Mouse (Mus musculus) heart, postnatal 0 days (tissue): ENCODE data around the gene Ctdspl. TPM values are rescaled to one million over a fixed set of nuclear protein-coding genes. Genes with fewer than 3 reads are reported as not detected.

ENCODE experiments used
- ATAC-seq: fragments of 200-750 bp; cut with Nextera tagmentation; 2 replicates; pipeline ENCODE4 v1.8.0; 2017; ENCODE audit warnings: low read depth, moderate number of reproducible peaks, moderate library complexity; ENCODE audit not compliant: insufficient read depth
- DNase-seq: peaks from one replicate; pipeline ENCODE4 v3.0.0-alpha.2; 2016; ENCODE audit warnings: low spot score
- H3K27ac ChIP-seq: fragments of 300-500 bp; sonication (generic); 2 replicates; pipeline ENCODE4 v1.5.1; 2014; ENCODE audit warnings: low read depth, mild to moderate bottlenecking
- H3K27me3 ChIP-seq: fragments of 300-500 bp; sonication (generic); 2 replicates; pipeline ENCODE4 v1.6.1; 2014; ENCODE audit warnings: low read length, mixed read lengths; ENCODE audit not compliant: control insufficient read depth, insufficient read depth
- H3K36me3 ChIP-seq: fragments of 300-500 bp; sonication (generic); replicated peaks from 2 replicates; pipeline ENCODE4 v1.6.1; 2014; ENCODE audit warnings: low read length, mixed read lengths; ENCODE audit not compliant: control insufficient read depth, insufficient read depth
- H3K4me1 ChIP-seq: fragments of 300-500 bp; sonication (generic); 2 replicates; pipeline ENCODE4 v1.6.1; 2014; ENCODE audit warnings: antibody characterized with exemption; ENCODE audit not compliant: control insufficient read depth, insufficient read depth
- H3K4me2 ChIP-seq: fragments of 300-500 bp; sonication (generic); 2 replicates; pipeline ENCODE4 v1.6.1; 2014; ENCODE audit warnings: low read depth, mild to moderate bottlenecking, low read length, moderate library complexity
- H3K4me3 ChIP-seq: fragments of 300-500 bp; sonication (generic); 2 replicates; pipeline ENCODE4 v1.5.1; 2014; ENCODE audit warnings: low read depth, low read length
- H3K9ac ChIP-seq: fragments of 300-500 bp; sonication (generic); replicated peaks from 2 replicates; pipeline ENCODE4 v1.6.1; 2014; ENCODE audit warnings: low read depth, low read length, mixed read lengths
- H3K9me3 ChIP-seq: fragments of 300-500 bp; sonication (generic); replicated peaks from 2 replicates; pipeline ENCODE4 v1.6.1; 2016; ENCODE audit warnings: low read length; ENCODE audit not compliant: control insufficient read depth
- CTCF ChIP-seq: IDR thresholded peaks from 2 replicates; pipeline ENCODE4 v1.5.1; 2016; ENCODE audit warnings: antibody characterized with exemption, control low read depth, low read depth
- EP300 ChIP-seq: IDR thresholded peaks from 2 replicates; pipeline ENCODE4 v1.6.1; 2016; ENCODE audit warnings: antibody characterized with exemption, low read depth
- WGBS: fragments of 180-500 bp; shearing (Covaris S2); extraction: QIAGEN DNeasy Blood & Tissue Kit; methylation state at CpG from one replicate; pipeline ENCODE4 v1.1.7; 2014; 5-methylcytosine and 5-hydroxymethylcytosine counted together
- polyA plus RNA-seq: library from polyadenylated mRNA; unstranded; fragments of >200 nt; fragmentation: Nextera tagmentation; extraction: Ambion mirVana; gene quantifications from 2 replicates; pipeline ENCODE4 v1.2.1, GENCODE M21; 2015
- total RNA-seq: library from RNA; depleted of rRNA; stranded (reverse); fragments of >200 nt; gene quantifications from 2 replicates; pipeline ENCODE4 v1.2.3, GENCODE M21; 2014; ENCODE audit warnings: low replicate concordance

The Ctdspl gene
- total and polyA plus RNA-seq, 2 experiments from 2014 or later: 4.3 to 12.6 TPM

GRCm38 (mm10) chr9:118942030-118942429 is 15.8 kb downstream of the Ctdspl start:
- Histone ChIP-seq H3K27me3 (no peaks in the 10 kb centered on the region), H3K9me3 (no peaks in the 10 kb centered on the region), H3K9ac (no peak overlapping the region), H3K27ac (no peak overlapping the region), H3K36me3 (no peaks in the 10 kb centered on the region), H3K4me3 (no peak overlapping the region), H3K4me2 (no peak overlapping the region), H3K4me1 (peaks cover 32% of the 10 kb centered on the region)
- 50% methylated on average over 4 of the region's 4 CpGs for WGBS
- no peak for TF ChIP-seq EP300
- no peak for TF ChIP-seq CTCF
- ATAC-seq (no peak), DNase-seq (no peak)

- peaks cover 32% of the 10 kb centered on the region for H3K4me1 ChIP-seq
- no peak overlapping the region for H3K27ac ChIP-seq
- no peaks in the 10 kb centered on the region for H3K27me3 ChIP-seq
- no peak for TF ChIP-seq EP300
- no peak for TF ChIP-seq CTCF
- peak overlapping the region; percentile 26 for H3K4me2 ChIP-seq
- no peaks in the 10 kb centered on the region for H3K36me3 ChIP-seq
- ATAC-seq (no peak), DNase-seq (no peak)
- H3K9me3 ChIP-seq: no peaks in the 10 kb centered on the region
- WGBS: 34% methylated on average over 5 of the region's 5 CpGs
- H3K9ac ChIP-seq: no peak overlapping the region
- H3K4me3 ChIP-seq: no peak overlapping the region
These were observed 17.7 kb downstream of the Ctdspl start for GRCm38 (mm10) chr9:118943941-118944340.

- DNase-seq (no peak), ATAC-seq (no peak)
- Histone ChIP-seq H3K36me3 (no peaks in the 10 kb centered on the region), H3K4me1 (peaks cover 35% of the 10 kb centered on the region), H3K27me3 (no peaks in the 10 kb centered on the region), H3K4me3 (no peak overlapping the region), H3K9me3 (no peaks in the 10 kb centered on the region), H3K27ac (no peak overlapping the region), H3K9ac (no peak overlapping the region), H3K4me2 (peak overlapping the region; percentile 26)
- TF ChIP-seq CTCF (no peak), EP300 (no peak)
- WGBS: 34% methylated on average over 12 of the region's 12 CpGs
These were observed 18.1 kb downstream of the Ctdspl start for GRCm38 (mm10) chr9:118944388-118944787.

GRCm38 (mm10) chr9:118948486-118948885 is 22.2 kb downstream of the Ctdspl start:
- WGBS: 56% methylated on average over 5 of the region's 5 CpGs
- DNase-seq: no peak
- H3K4me2 ChIP-seq: no peak overlapping the region
- no peaks in the 10 kb centered on the region for H3K27me3 ChIP-seq
- TF ChIP-seq CTCF (no peak), EP300 (no peak)
- H3K9me3 ChIP-seq: no peaks in the 10 kb centered on the region
- H3K36me3 ChIP-seq: no peaks in the 10 kb centered on the region
- H3K27ac ChIP-seq: no peak overlapping the region
- no peak for ATAC-seq
- peaks cover 47% of the 10 kb centered on the region for H3K4me1 ChIP-seq
- H3K9ac ChIP-seq: no peak overlapping the region
- no peak overlapping the region for H3K4me3 ChIP-seq

DNA sequence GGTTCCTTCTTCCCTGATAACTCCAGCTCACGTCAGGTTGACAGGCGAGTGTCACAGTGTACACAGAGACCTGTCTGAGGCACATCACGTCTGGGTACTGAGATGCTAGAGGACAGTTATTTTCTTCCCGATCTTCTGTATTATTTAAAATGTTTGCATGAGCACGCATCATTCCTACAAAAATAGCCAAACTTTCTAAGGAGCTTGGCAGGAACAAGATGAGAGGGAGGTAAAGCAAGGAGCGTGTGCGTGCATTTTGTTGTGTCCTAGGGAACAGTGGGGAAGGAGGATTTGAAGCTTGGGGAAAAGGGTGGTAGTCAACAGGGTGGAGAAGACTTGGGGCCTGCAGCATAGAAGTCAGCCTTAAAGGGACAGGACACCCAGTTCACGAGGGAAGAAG is 22.9 kb downstream of the Ctdspl start:
- ATAC-seq (no peak), DNase-seq (no peak)
- Histone ChIP-seq H3K4me3 (no peak overlapping the region), H3K27me3 (no peaks in the 10 kb centered on the region), H3K27ac (no peak overlapping the region), H3K9ac (no peak overlapping the region), H3K9me3 (no peaks in the 10 kb centered on the region), H3K4me2 (no peak overlapping the region), H3K36me3 (no peaks in the 10 kb centered on the region), H3K4me1 (peaks cover 43% of the 10 kb centered on the region)
- TF ChIP-seq CTCF: no peak
- no peak for TF ChIP-seq EP300
- 80% methylated on average over 8 of the region's 8 CpGs for WGBS

DNA sequence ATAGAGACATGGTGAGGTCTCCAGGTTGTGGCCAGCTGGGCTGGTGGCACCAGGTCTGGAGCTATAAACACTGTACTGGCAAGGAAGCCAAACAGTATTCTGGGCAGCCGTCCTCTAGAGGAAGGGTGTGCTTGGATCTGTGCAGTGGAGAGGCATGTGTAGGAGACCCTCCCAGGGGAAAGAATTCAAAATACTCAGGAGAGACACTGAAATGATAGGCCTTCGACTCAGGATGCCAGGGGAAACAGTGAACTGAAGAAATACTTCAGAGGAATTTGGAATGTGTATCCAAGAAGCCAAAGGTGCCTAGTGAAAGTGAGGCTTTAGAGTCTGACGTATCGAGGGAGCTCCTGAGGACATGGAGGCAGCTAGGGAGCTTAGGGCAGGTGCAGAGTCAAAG is 23.4 kb downstream of the Ctdspl start:
- no peak overlapping the region for H3K9ac ChIP-seq
- no peak for DNase-seq
- ATAC-seq: no peak
- peaks cover 38% of the 10 kb centered on the region for H3K4me1 ChIP-seq
- no peak overlapping the region for H3K4me3 ChIP-seq
- H3K27ac ChIP-seq: no peak overlapping the region
- no peak overlapping the region for H3K4me2 ChIP-seq
- no peaks in the 10 kb centered on the region for H3K9me3 ChIP-seq
- WGBS: 48% methylated on average over 4 of the region's 4 CpGs
- TF ChIP-seq EP300 (no peak), CTCF (no peak)
- no peaks in the 10 kb centered on the region for H3K36me3 ChIP-seq
- no peaks in the 10 kb centered on the region for H3K27me3 ChIP-seq
